Mouse (Mus musculus) left cerebral cortex, adult 11 months (tissue): ENCODE data around the gene Prl.
"Not testable (repeated sequence)": the region's sequence is repeated elsewhere in the genome, so short reads cannot be mapped to it uniquely, and the experiment has no call there.

Source experiments
- DNase-seq: peaks from one replicate; pipeline ENCODE4 v3.0.0; 2022; ENCODE audit warnings: low spot score

The Prl gene

DNA sequence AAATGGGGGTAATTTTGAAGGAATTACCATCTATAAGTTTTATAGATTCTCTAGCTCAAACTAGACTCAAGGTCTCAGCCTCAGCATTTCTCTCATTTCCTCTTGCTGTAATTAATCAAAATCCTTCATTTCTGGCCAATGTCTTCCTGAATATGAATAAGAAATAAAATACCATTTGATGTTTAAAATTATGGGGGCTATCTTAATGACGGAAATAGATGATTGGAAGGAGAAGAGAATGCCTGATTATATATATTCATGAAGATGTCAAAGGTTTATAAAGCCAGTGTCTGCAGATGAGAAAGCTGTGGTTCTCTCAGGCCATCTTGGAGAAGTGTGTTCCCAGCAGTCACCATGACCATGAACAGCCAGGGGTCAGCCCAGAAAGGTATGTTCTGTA lies at the start of gene Prl:
Gene Prl, plus strand, starts transcription at position 301 of the 400 bp plus-strand sequence.
- no peak for DNase-seq

DNA sequence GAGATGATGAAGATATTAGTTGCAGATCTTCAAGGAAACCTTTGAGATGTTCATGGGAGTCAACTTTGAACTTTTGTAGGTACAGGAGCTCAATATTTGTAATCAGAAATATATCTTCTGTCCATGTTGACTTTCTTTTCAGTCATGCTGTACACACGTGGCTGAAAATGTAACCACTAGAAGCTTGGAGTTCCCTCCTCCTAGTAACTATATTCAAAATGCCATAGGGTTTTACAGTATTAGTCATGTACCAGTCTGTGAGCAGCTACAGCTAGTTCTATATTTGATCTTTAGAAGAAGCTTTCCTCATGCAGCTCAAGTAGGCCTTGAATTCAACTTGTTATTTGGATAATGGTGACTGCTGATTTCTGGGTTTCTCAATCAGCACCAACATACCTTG lies 30.8 kb upstream of the Prl start:
- no peak for DNase-seq

DNA sequence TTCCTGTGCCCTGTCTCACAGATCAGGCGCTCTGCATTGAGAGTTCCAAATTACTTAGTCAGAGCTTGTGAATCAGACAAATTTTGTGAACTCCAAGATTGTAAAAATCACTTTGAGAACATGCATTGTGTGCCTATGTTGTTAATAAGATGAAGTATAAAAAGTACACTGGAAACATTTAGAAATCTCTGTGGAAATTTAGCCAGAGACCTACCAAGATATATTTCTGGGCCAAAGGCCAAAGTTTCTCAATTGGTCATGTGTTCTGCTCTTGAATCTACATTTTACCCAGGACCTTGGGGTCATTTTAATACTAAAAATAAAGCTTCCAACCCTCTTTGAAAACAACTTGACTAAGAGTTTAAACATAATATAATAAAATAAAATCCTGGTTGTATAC lies 30.0 kb upstream of the Prl start:
- no peak for DNase-seq

DNA sequence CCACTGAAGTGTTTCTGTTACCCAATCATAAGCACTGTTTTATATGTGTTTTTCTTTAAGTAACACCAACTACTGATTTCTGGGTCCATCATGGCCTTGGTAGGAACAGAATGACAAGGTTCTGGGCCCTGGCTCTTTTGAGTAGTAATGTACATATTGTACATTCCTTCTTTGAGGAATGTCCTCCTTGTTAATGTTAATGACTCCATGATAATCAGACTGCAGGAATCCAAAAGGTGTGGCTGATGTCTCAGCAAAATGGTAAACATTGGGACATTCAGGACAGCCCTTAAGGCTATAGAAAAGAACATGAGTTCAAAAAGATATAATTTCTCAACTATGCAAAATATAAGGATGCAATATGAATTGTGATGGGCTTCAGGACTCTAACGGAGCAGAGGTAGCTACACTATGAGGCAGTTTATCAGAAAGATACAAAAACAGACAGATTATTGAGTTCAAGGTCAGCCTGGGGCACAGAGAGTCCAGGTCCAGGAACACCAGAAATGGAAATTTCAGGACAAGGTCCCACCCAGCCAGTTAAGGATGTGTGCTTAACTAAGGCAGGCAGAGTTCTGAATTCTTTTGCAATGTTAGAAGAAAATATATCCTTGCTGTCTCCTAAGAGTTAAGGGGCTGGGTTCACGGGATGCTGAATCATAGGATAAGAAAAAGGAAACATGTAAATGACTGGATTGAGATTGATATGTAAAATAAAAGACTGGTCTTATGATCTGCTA lies 28.7 kb upstream of the Prl start:
- DNase-seq: no peak

GRCm38 (mm10) chr13:27031101-27031852 lies 26.1 kb upstream of the Prl start:
- no peak for DNase-seq

- no peak for DNase-seq
These were observed 25.5 kb upstream of the Prl start for GRCm38 (mm10) chr13:27031853-27032240.

DNA sequence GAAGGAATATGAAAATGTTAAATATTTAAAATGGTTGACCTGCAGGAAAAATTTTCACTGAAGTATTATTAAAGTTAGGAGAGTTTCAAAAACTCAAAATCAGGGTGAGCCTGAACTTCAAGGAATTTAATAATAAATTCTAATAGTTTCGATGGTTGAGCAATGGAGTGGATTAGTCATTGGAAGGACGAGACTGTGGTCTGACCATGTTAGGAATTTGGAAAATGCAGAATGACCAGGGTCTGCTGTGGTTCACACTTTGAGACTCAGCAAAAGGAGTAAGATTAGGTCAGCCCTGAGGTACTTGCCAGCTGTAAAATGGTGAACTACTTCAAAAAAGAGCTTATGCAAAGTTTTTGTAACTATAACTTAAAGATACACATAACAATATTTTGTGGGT lies 24.4 kb upstream of the Prl start:
- DNase-seq: no peak

DNA sequence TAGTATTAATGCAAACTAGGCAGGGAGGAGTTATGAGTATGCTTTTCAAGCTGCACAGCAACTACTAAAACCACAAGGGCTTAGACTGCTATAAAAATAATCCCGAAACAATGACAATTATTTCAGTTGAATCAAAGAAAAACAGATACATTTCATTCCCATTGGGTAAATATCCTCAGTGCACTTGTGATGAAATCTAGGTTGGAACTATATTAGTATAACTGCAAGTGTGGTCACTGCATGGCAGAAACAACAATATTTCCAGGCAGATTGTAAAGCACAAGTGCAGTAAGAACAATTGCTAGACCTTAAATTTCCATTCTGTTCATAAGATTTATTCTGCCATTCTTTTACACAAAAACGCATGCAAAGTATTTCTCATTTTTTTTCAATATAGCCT lies 15.2 kb upstream of the Prl start:
- no peak for DNase-seq

GRCm38 (mm10) chr13:27043326-27043725 lies 14.0 kb upstream of the Prl start:
- no peak for DNase-seq

- no peak for DNase-seq
These were observed 1.8 kb downstream of the Prl start for GRCm38 (mm10) chr13:27059177-27059576.

DNA sequence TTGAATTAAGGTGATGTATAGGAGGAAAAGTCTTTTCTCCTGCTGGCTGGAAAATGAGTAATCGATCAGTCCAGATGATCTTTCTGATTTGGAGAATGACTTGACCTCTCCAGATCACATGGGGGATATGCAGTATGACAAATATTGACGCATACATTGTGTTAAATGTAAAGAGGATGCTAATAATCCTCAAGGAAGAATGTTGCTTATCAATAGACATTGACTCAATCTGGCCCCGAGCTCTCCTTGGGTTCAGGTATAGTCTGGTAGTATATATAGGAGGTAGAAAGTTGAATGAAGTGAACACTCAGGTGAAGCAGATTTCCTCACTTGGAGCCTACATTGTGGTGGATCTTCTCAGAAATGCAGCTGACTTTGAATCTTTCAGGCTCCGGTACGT lies 36.5 kb downstream of the Prl start, which contains the start of gene Prl3d1:
Gene Prl3d1, plus strand, starts transcription at position 301 of the 400 bp plus-strand sequence.
- DNase-seq: not testable (repeated sequence)
